Mouse (Mus musculus): ENCODE results near the gene Adss.
"Not testable (repeated sequence)": the region's sequence is repeated elsewhere in the genome, so short reads cannot be mapped to it uniquely, and the experiment has no call there.

Adss gene

DNA sequence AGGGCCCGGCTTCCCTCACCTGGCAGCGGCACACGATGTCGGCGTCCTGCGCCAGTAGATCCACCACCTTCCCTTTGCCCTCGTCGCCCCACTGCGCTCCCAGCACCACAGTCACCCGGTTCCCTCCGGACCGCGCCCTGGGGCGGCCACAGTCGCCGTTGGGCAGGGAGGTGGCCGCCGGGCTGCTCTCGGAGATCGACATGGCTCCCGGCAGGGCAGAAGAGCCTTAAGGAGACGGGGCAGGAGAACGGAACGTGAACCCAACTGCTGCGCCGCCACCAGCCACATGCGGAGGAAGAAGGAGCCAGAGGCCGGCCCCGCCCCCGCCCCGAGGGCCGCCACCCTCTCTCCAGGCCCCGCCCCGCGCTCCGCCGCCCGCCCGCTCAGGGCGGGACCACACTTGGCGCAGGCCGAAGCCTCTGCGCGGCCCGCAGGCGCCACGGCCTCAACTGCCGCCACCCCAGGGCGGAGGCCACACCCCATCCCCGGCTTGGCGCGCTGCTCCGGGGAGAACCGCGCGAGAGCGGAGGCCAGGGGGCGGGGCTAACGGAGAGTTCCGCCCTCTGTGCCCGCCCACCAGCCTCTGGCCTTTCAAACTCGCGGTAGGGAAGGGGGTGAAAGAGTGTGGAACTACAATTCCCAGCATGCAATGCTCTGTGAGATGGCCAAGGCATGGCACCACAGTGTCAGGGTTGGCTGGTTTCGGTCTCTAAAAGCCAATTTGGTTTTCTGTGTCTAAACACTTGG is at the start of gene Adss:
Gene Adss (minus strand): TSS at position 319 of the 747 bp plus-strand sequence.
- DNase-seq, result peak; percentile 99

GRCm38 (mm10) chr1:177845812-177846211 is 49.5 kb upstream of the Adss start:
- not testable (repeated sequence) for DNase-seq

GRCm38 (mm10) chr1:177827776-177828175 is 31.5 kb upstream of the Adss start:
- not testable (repeated sequence) for DNase-seq

GRCm38 (mm10) chr1:177806772-177807171 is 10.5 kb upstream of the Adss start:
- DNase-seq, result peak; percentile 36

DNA sequence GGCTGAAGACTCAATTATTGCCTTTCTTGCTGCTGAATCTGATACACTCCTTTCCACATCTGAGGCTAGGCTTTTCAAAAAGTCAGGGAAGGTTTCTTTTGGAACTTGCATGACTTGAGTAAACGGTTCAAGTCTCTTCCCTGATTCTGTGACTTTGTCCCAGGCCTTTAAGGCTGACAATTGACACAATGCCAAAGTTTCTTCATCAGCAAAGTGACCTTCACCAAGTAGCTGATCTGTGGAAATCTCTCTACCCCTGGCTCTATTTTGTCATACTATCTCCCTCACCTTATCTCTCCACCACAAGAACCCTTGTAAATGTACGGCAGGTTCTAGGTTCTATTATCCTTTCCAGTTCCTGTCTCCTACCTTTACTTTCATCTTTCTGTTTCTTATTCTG is 7.2 kb upstream of the Adss start:
- no peak for DNase-seq

- DNase-seq, result no peak
Observed at GRCm38 (mm10) chr1:177797151-177797755, 942 bp upstream of the Adss start.

GRCm38 (mm10) chr1:177795421-177796192 is 704 bp downstream of the Adss start:
- DNase-seq, result no peak

- peak; percentile 29 for DNase-seq
Observed at GRCm38 (mm10) chr1:177794866-177795265, 1.4 kb downstream of the Adss start.

- DNase-seq, result no peak
Observed at GRCm38 (mm10) chr1:177792835-177793234, 3.5 kb downstream of the Adss start.

DNA sequence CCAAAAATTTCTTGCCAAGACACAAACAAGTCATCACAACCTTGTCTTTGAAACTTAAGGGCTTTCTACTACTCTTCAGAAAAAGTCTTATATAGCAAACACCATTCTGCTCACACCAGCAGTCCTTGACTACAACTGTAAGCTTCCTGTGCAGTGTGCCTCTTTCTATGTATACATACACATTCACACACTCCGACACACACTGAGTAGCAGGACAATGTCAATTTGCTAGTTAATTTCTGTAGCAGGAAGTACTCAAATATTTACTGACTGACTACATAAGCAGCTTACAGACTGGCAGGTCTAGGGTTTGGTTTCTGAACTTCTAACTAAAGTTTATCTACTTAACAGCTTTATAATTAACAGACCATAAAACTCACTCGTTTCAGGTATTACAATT is 18.9 kb downstream of the Adss start:
- no peak for DNase-seq

GRCm38 (mm10) chr1:177768931-177769330 is 27.4 kb downstream of the Adss start:
- no peak for DNase-seq

DNA sequence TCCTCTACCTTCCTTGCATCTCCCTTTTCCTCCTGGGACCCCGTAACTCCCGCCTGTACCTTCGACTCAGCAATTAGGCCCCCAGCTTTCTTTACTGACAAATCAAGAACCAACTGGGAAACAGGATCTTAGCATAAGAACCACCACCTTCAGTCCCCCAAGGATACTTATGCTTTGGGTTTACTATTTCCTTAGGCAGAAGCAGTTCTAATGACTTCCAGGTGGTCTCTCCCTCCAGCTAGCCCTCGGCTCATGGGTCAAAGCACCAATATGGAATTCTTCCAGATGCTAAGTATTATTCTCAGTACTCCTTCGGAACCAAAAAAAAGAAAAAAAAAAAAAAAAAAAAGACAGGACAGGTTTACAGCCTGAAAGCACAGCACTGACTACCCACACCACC is 39.1 kb downstream of the Adss start:
- no peak for DNase-seq

GRCm38 (mm10) chr1:177753496-177753895 is 42.8 kb downstream of the Adss start:
- no peak for DNase-seq

GRCm38 (mm10) chr1:177747869-177748540 is 48.3 kb downstream of the Adss start:
- no peak for DNase-seq

DNA sequence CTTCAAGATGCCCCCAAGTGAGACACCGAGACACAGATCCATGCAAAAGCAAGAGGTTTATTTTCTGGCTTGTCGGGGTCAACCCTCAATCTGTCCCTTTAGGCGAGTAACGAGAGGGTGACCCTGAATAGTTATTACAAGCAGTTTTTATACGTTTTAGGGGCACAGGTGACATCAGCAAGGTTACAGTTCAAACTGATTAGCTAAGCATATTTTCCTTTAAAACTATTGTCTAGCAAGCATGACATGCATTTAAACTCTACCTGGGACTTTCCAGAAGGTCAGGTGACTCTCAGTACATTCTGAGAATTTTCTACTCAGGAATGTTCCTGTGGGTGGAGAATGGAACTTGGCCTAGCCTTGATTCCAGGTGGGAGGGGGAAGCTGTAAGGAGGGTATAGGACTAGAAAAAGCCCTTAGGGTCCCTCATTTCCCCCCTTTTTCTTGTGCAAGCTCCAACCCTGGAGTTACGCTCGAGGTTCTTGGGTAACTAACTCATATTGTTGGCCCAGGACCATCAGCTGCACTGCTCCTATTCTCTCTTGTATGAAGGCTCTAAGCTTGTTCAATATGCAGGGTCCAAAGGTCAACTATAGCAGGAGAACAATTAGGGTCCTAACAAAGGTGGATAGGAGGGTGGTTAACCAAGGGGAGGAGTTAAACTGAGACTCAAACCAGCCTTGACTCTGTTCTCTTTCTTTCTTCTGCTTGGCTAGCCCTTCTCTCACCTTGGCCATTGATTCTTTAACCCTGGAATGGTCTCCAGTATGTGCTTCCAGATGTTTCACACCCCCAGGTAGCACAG is 51.6 kb downstream of the Adss start:
- DNase-seq, result peak; percentile 16

GRCm38 (mm10) chr1:177742119-177742518 is 54.2 kb downstream of the Adss start:
- DNase-seq, result no peak

GRCm38 (mm10) chr1:177740707-177741106 is 55.6 kb downstream of the Adss start:
- no peak for DNase-seq

GRCm38 (mm10) chr1:177737505-177738105 is 58.7 kb downstream of the Adss start:
- no peak for DNase-seq

- no peak for DNase-seq
Observed at GRCm38 (mm10) chr1:177731973-177732372, 64.3 kb downstream of the Adss start.

DNA sequence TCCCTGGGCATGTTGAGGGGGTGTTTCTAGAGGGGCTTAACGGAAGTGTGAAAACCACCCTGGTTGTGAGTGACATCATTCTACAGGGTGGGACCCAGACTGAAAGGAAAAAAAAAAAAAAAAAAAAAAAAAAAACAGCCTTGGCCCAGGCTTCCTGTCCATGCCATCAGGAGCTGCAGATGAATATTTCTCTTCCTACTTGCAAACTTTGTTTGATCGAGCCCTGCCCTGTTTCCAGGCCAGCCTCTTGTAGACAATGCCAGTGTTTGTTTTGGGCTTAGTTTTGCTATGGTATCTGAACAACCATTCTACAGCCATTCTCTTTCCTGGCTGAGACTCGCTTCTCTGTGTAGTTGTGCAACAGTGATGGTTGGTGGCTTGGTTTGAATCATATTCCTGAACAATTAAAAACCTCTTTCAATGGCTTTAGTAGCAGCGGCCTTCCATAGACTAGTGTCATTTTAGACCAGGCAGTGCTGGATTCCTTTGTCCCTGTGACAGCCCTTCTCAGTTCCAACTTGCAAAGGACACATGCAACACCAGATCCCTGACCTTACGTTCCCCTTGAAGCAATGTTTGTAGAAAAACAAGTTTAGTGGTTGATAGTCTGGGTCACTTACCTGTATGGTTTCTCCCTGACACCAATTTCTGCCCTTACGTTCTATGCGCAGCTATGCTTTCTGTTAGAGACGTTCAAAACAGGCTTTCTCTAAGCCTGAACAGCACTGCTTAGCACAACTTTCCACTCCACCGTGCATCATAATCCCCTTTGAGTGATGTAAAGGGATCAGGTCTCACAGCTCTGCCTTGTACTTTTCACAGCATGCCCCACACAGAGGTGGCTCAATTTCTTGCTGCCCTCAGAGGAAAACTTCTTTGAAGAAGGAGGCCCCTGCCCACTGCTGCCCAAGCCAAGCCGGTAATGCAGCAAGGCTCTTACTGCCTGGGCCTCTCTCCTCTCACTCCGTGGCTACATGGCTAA is 67.0 kb downstream of the Adss start, which contains the start of gene 1700016C15Rik:
Gene 1700016C15Rik (plus strand): TSS at position 772 of the 982 bp plus-strand sequence.
- no peak for DNase-seq
